Mouse (Mus musculus) midbrain, postnatal 0 days (tissue): ENCODE measurements at regions not wholly inside any gene's neighbourhood (a gene's known extent, or its start where the extent isn't known, plus 50 kb on each side); places are given as distances from the start of the nearest gene placed in this dataset.
A peak's percentile ranks its signal among the peaks of the same experiment; 100 is the strongest.

Experiments used
- ATAC-seq: fragments of 200-750 bp; cut with Nextera tagmentation; 2 replicates; pipeline ENCODE4 v1.8.0; 2017; ENCODE audit warnings: moderate number of reproducible peaks, mild to moderate bottlenecking, moderate TSS enrichment, moderate library complexity; ENCODE audit not compliant: low FRiP score
- DNase-seq: peaks from one replicate; pipeline ENCODE4 v3.0.0-alpha.2; 2015; ENCODE audit warnings: low spot score
- H3K27ac ChIP-seq: fragments of 300-500 bp; sonication (generic); 2 replicates; pipeline ENCODE4 v1.5.1; 2014; ENCODE audit warnings: low read depth, mild to moderate bottlenecking, low read length, mixed read lengths
- H3K27me3 ChIP-seq: fragments of 300-500 bp; sonication (generic); 2 replicates; pipeline ENCODE4 v1.6.1; 2014; ENCODE audit warnings: low read length, control low read depth, mixed read lengths; ENCODE audit not compliant: insufficient read depth
- H3K36me3 ChIP-seq: fragments of 300-500 bp; sonication (generic); 2 replicates; pipeline ENCODE4 v1.6.1; 2014; ENCODE audit warnings: low read length, control low read depth, mixed read lengths; ENCODE audit not compliant: insufficient read depth
- H3K4me1 ChIP-seq: fragments of 300-500 bp; sonication (generic); 2 replicates; pipeline ENCODE4 v1.6.1; 2014; ENCODE audit warnings: mild to moderate bottlenecking, control low read depth, antibody characterized with exemption, low read length, mixed read lengths; ENCODE audit not compliant: insufficient read depth
- H3K4me2 ChIP-seq: fragments of 300-500 bp; sonication (generic); 2 replicates; pipeline ENCODE4 v1.6.1; 2014; ENCODE audit warnings: low read depth, mild to moderate bottlenecking, low read length, mixed read lengths; ENCODE audit not compliant: poor library complexity, severe bottlenecking
- H3K4me3 ChIP-seq: fragments of 300-500 bp; sonication (generic); 2 replicates; pipeline ENCODE4 v1.5.1; 2014; ENCODE audit warnings: low read depth, mild to moderate bottlenecking, low read length, moderate library complexity
- H3K9ac ChIP-seq: fragments of 300-500 bp; sonication (generic); replicated peaks from 2 replicates; pipeline ENCODE4 v1.6.1; 2014; ENCODE audit warnings: mild to moderate bottlenecking, low read length, moderate library complexity, mixed read lengths; ENCODE audit not compliant: poor library complexity, severe bottlenecking
- H3K9me3 ChIP-seq: fragments of 300-500 bp; sonication (generic); 2 replicates; pipeline ENCODE4 v1.6.1; 2016; ENCODE audit warnings: low read length, control low read depth
- CTCF ChIP-seq: IDR thresholded peaks from 2 replicates; pipeline ENCODE4 v1.5.1; 2016; ENCODE audit warnings: antibody characterized with exemption, mild to moderate bottlenecking
- WGBS: fragments of 180-500 bp; shearing (Covaris S2); extraction: QIAGEN DNeasy Blood & Tissue Kit; methylation state at CpG from one replicate; pipeline ENCODE4 v1.1.7; 2014; 5-methylcytosine and 5-hydroxymethylcytosine counted together

- Histone ChIP-seq H3K9ac (no peak overlapping the region), H3K27ac (no peak overlapping the region), H3K4me2 (no peak overlapping the region), H3K9me3 (no peaks in the 10 kb centered on the region), H3K36me3 (no peaks in the 10 kb centered on the region), H3K4me3 (no peak overlapping the region), H3K4me1 (no peaks in the 10 kb centered on the region; the same call in 1 of the 2 replicates), H3K27me3 (no peaks in the 10 kb centered on the region)
- TF ChIP-seq CTCF, result no peak
- ATAC-seq (no peak), DNase-seq (no peak)
- 92% methylated on average over 4 of the region's 4 CpGs for WGBS
Measured at GRCm38 (mm10) chr4:142514751-142515150, 275.6 kb upstream of the Kazn start.

GRCm38 (mm10) chr4:142509386-142509785, 270.2 kb upstream of the Kazn start:
- no peak for TF ChIP-seq CTCF
- no peak for DNase-seq
- Histone ChIP-seq H3K9me3 (no peaks in the 10 kb centered on the region), H3K4me1 (no peaks in the 10 kb centered on the region), H3K27ac (no peak overlapping the region), H3K9ac (no peak overlapping the region), H3K4me2 (no peak overlapping the region), H3K36me3 (no peaks in the 10 kb centered on the region), H3K27me3 (no peaks in the 10 kb centered on the region), H3K4me3 (no peak overlapping the region)
- no peak for ATAC-seq
- WGBS, result 87% methylated on average over 2 of the region's 2 CpGs

GRCm38 (mm10) chr4:142506383-142507211, 267.4 kb upstream of the Kazn start:
- ATAC-seq (no peak), DNase-seq (no peak)
- no peak; the same call in 1 of the 2 replicates for TF ChIP-seq CTCF
- Histone ChIP-seq H3K9me3 (no peaks in the 10 kb centered on the region), H3K4me1 (no peaks in the 10 kb centered on the region), H3K27me3 (no peaks in the 10 kb centered on the region), H3K4me3 (no peak overlapping the region), H3K4me2 (no peak overlapping the region), H3K27ac (no peak overlapping the region), H3K36me3 (no peaks in the 10 kb centered on the region), H3K9ac (no peak overlapping the region)
- WGBS, result 13% methylated on average over 11 of the region's 13 CpGs

DNA sequence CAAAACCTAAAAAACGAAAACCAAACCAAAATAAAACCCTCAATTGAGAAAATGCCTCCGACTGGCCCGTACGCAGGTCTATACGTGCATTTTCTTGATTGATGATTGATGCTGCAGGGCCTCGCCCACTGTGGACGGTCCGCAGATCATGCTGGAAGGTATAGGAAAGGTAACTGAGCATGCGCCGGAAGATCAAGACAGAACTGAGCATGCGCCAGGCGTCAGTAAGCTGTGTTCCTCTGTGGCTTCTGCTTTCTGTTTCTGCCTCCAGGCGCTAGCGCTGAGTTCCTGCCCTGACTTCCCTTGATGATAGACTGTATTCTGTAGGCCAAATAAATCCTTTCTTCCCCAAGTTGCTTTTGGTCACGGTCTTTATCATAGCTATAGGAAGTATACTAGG, 264.6 kb upstream of the Kazn start:
- no peak overlapping the region for H3K4me3 ChIP-seq
- no peak overlapping the region for H3K27ac ChIP-seq
- no peak overlapping the region for H3K9ac ChIP-seq
- no peaks in the 10 kb centered on the region for H3K27me3 ChIP-seq
- H3K4me2 ChIP-seq, result no peak overlapping the region
- no peaks in the 10 kb centered on the region for H3K4me1 ChIP-seq
- H3K36me3 ChIP-seq, result no peaks in the 10 kb centered on the region
- no peaks in the 10 kb centered on the region for H3K9me3 ChIP-seq
- WGBS, result 88% methylated on average over 15 of the region's 15 CpGs
- DNase-seq (no peak), ATAC-seq (no peak)
- TF ChIP-seq CTCF, result no peak

DNA sequence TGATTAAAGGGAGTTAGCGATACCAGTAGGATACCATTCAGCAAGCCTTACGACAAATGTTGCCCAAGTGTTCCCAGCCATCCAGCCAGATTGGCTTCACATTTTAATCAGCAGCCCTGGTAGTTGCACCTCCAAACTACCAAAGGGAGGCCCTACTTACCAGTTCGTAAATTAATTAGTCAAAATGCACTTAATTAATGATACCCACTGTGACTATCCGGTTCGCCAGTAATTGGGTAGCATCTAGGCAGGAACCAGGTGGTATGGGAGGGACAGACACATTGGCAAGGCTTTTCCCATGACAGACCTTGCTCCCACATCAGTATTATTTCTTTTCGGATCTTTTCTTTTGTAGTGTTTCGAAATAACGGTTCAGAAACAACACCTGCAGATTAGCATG, 262.0 kb upstream of the Kazn start:
- H3K4me3 ChIP-seq, result no peak overlapping the region
- DNase-seq (peak; percentile 47), ATAC-seq (no peak)
- H3K36me3 ChIP-seq, result no peaks in the 10 kb centered on the region
- TF ChIP-seq CTCF, result no peak
- H3K4me2 ChIP-seq, result no peak overlapping the region
- no peaks in the 10 kb centered on the region for H3K4me1 ChIP-seq
- no peaks in the 10 kb centered on the region for H3K9me3 ChIP-seq
- H3K9ac ChIP-seq, result no peak overlapping the region
- no peaks in the 10 kb centered on the region for H3K27me3 ChIP-seq
- H3K27ac ChIP-seq, result no peak overlapping the region
- WGBS, result 77% methylated on average over 8 of the region's 8 CpGs

GRCm38 (mm10) chr4:142500541-142500940, 261.3 kb upstream of the Kazn start:
- no peak for ATAC-seq
- H3K36me3 ChIP-seq, result no peaks in the 10 kb centered on the region
- 76% methylated on average over 7 of the region's 7 CpGs for WGBS
- TF ChIP-seq CTCF, result no peak
- peak; percentile 47 for DNase-seq
- H3K27ac ChIP-seq, result no peak overlapping the region
- H3K4me2 ChIP-seq, result no peak overlapping the region
- no peak overlapping the region for H3K9ac ChIP-seq
- no peaks in the 10 kb centered on the region for H3K27me3 ChIP-seq
- no peaks in the 10 kb centered on the region for H3K9me3 ChIP-seq
- H3K4me1 ChIP-seq, result no peaks in the 10 kb centered on the region
- no peak overlapping the region for H3K4me3 ChIP-seq
